Mouse (Mus musculus) frontal cortex, adult 2 months (tissue): ENCODE results near the gene Fblim1. TPM values are rescaled to one million over a fixed set of nuclear protein-coding genes. Genes with fewer than 3 reads are reported as not detected.
"Not testable (repeated sequence)": the region's sequence is repeated elsewhere in the genome, so short reads cannot be mapped to it uniquely, and the experiment has no call there.

Experiments
- DNase-seq, 2 experiments: peaks; one replicate each; pipeline ENCODE4 v3.0.0; 2022; ENCODE audit warnings: low spot score in 1 of 2; ENCODE audit errors: extremely low spot score in 1 of 2
- polyA plus RNA-seq: library from polyadenylated mRNA; depleted of rRNA; stranded (reverse); fragments of >200 nt; gene quantifications from 2 replicates; pipeline ENCODE4 v1.2.3, GENCODE M21; 2012

Fblim1 gene
- polyA plus RNA-seq, 1 experiment: 1.0 TPM

DNA sequence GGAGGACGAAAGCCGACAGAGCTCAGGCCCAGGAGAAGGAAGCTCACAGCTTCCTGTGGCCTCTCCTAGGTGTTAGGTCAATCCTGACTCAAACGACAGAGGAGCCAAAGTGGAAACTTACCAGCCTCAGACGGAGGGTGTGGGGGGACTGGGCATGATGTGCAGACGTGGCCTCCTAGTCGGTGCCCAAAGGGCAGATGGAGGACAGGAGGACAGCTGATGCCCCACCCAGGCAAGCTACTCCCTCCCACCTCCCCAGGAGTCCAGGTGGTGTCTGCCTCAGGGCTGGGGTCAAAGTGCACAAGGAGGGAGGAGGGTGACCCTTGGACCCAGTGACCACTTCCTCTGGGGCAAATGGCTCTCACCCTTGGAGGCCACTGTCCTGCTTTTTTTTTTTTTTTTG is 34.6 kb downstream of the Fblim1 start:
- DNase-seq: no peak

DNA sequence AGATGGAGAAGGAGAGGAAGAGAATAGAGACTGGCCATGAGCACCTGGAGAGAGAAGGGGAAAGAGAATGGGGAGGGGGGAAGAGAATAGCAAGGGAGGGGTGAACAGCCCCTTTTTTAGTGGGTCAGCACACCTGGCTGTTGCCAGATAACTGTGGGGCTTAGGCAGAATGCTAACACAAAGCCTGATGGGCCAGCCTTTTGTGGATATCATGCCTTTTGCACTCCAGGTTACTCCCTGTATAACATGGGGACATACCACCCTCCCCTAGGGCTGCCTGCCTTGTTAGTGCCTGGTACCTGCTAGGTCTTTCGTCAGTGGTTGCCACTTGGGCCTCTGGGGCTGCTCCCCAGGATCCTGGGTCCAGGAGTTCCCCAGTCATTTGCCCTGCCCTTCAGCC is 35.1 kb downstream of the Fblim1 start:
- no peak for DNase-seq

DNA sequence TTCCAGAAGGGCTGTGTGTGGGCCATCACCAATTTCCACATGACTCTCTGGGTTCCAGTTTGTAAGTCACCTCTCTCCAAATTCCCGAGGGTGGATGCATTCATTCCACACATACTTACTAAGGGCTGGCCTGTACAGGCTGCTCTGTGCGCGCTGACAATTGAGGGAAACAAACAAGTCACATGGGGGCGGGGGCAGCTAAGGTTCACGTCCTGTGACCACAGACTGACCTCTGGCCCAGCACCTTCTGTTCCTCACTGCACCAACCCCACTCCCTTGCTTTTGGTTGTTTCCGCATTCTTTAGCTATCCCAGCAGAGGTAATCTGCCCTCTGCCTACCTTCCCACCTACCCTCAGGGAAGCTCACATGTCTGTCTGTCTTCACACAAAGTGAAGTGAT is 35.9 kb downstream of the Fblim1 start:
- no peak for DNase-seq

DNA sequence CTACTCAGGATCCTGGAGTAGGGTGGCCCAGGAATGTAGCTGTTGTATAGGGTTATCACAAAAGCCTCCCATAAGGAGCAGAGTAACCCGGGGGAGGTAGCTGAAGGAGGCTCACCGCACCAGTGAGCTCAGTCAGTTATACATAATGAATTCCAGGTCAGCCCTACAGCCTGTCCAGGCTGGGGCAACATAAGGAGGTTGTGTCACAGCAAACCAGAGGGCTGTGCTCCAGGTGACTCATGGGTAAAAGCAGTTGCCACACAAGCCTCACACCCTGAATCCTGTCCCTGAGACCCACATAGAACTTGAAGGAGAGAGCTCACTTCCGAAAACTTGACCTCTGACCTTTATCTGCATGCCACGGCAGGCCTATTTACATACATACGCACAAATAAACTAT is 36.9 kb downstream of the Fblim1 start:
- DNase-seq: no peak

DNA sequence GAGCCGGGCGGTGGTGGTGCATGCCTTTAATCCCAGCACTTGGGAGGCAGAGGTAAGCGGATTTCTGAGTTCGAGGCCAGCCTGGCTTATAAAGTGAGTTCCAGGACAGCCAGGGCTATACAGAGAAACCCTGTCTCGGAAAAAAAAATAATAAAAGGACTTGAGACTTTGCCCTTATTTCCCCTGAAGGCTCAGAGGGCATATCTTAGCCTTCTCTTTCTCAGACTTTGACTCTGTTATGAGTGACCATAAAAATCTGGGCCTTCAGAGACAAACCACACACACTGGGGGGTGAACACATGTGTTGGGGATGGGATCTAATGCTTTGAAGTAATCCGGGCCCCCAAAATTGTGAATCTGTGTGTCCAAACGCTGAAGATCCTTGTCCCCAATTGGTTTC is 38.7 kb downstream of the Fblim1 start:
- DNase-seq: not testable (repeated sequence)

DNA sequence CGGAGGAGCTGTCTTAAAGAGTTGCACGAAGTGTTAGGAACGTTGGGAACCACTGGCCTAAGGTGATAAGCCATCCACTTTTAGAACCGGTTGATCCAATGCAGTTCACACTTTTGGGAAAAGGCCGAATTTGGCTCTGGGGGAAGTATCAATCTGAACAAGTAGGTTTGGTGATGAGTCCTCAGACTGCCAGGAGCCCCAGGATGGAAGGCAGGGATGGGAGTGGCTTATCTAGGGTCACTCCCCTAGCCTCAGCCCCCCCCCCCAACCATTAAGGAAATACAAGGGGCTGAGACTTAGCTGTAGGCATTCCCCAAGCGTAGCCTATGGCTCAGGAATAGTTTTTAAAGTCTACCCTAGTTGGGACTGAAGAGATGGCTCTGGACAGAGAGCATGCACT is 39.7 kb downstream of the Fblim1 start:
- no peak for DNase-seq

DNA sequence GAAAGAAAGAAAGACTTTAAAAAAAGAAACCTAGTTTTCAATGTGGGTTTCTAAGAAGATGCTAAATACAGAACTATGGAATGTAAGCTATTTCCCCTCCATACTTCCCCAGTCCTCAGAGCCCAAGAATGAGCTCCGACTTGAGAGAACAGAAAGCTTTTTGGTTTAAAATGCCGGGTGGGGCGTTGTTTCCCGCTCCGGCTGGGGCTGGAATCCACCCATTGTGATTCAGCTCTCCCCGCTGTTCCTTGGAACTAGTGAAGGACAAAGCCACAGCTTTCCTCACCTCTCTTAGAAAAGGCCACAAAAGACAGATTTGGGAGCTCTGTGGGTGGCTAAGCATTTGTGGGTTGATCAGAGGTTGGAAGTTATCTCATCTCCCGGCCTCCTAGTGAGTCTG is 40.6 kb downstream of the Fblim1 start:
- no peak for DNase-seq

DNA sequence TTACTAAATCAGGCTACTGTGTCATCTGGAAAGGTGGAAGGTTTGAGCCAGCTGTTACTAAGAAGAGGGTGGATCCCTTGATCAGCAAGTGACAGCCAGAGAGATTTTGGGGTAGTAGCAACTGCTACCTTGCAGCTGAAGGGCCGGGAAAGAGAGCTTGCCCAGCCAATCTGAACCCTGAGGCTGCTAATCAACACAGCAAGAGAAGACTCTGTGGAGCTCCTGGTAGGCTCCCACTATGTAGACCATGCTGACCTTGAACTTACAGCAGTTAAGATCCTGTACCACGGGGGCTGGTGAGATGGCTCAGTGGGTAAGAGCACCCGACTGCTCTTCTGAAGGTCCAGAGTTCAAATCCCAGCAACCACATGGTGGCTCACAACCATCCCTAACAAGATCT is 41.2 kb downstream of the Fblim1 start:
- DNase-seq: no peak

DNA sequence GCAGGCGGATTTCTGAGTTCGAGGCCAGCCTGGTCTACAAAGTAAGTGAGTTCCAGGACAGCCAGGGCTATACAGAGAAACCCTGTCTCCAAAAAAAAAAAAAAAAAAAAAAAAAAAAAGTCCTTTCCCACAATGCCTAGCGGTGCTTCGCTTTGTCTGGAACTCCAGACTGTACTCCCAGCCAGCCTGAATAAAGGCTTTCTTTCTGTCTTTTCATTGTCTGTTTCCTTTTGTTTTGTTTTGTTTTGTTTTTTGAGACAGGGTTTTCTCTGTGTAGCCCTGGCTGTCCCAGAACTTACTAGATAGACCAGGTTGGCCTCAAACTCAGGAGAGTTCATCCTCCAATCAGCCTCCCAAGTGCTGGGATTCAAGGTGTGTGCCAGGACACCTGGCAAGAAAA is 41.7 kb downstream of the Fblim1 start:
- no peak for DNase-seq

DNA sequence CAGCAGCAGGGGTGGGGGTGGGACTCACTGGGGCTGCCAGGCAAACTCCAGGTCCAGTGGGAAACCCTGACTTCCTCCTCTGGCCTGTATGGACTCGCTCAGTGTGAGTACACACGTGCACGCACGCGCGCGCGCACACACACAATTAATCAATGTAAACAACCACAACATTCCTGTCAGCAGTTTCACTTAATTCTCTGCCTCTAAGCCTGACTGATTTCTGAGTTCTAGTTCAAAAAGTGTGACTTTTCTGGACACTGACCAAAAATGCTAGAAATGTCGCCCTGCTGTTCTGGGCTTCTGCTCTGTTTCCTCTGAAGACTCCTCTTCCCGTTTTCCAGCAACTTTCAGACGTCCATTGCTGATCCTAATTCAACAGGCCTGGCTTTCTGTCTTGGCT is 43.6 kb downstream of the Fblim1 start:
- no peak for DNase-seq

DNA sequence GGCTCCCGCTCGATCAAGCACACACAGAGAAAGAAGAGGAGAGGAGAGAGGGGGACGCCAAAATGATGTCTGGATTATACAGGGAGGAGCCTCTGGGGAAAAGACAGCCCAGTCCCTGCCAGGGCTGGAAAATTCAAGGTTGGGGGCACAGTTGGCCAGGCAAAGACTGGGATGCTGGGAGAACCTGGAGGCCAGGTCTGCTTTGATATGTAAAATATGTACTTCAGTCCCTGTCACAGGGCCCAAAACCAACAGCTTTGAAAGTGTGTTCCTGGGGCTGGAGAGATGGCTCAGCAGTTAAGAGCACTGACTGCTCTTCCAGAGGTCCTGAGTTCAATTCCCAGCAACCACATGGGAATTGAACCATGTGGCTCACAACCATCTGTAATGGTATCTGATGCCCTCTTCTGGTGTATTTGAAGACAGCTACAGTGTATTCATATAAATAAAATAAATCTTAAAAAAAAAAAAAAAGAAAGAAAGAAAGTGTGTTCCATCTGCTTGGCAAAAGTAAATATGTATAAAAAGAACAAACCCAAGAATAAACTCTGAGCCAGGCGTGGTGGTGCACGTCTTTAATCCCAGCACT is 44.5 kb downstream of the Fblim1 start:
- not testable (repeated sequence) for DNase-seq

DNA sequence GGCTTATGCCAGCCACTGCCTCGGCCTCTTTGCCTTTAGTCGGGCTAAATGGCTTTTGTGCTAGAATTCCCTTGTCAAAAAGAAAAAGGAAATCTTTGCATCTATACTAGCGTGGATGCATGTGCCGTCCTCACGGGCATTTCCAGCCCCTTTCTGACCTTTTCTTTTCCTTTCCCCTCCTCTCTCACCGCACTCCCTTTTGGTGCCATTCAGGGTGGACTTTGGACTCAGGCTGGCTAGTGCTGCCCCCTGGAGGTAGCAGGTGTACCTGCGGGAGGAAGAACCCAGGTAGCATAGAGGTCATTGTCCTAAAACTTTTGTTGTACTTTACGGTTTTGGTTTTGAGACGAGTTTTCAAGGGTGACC is 46.0 kb downstream of the Fblim1 start:
- DNase-seq: peak in 1 of 2 experiments; percentile 86

DNA sequence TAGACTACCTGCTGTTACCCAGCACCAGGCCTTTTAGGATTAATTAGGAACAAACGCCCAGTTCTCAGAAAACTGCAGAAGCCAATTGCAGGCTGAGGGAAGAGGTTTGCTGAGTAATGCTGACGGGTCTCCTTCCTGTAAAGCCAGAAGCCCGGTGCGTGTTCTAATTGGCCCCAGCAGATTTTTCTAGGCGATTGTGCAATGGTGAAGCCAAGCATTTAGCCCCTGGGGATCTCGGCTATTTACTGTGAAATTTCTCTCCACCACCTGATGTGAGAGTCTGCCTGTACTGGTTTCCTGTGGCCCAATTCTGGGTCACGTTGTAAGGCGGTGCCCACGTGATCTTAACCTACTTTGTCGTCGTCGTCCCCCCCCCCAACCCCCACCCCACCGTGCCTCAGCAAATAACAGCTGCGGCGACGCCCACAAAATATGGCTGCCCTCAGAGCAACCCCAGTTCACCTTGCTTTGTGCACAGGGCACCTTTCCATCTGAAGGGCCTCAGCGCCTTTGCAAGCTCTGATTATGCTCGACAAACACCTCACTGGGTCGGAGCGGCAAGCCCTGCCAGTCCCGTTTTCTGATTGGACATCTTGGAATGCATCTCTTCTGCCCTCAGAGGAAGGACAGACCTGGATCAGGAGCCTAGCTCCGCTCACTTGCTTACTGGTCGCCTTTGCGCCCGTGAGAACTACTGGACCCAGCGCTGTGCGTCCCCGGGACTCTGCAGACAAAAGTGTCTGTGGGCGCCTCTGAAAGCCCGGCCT is 46.6 kb downstream of the Fblim1 start:
- peak; percentile 59 to 70 for DNase-seq

DNA sequence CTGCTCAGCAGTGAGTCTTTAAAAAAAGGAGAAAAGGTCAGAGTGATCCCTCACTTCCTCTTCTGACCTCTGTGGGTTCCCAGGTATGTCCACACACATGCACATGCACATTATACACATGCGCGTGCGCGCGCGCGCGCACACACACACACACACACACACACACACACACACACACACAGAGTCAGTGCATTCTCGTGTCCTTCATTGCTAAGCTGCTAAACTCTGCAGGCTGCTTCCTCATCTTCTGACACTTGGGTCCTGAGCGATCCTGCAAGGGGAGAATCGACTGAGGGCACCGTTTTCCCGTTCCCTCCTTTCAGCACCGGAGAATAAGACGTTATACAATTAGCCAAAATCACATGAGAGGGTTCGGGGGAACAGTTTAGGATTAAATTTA is 47.2 kb downstream of the Fblim1 start:
- no peak for DNase-seq

DNA sequence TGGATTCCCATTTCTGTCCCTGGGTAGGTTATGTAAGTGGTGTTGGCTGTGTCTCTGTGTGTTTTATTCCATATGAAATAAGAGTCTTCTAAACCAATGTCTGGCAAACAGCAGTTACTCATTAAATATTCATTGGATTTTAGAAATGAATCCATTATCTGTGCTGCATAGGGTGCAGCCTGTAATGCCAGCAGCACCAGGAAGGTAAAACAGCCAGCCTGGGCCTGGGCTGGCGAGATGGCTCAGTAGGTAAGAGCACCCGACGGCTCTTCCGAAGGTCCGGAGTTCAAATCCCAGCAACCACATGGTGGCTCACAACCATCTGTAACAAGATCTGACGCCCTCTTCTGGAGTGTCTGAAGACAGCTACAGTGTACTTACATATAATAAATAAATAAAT is 49.7 kb downstream of the Fblim1 start:
- not testable (repeated sequence) for DNase-seq

DNA sequence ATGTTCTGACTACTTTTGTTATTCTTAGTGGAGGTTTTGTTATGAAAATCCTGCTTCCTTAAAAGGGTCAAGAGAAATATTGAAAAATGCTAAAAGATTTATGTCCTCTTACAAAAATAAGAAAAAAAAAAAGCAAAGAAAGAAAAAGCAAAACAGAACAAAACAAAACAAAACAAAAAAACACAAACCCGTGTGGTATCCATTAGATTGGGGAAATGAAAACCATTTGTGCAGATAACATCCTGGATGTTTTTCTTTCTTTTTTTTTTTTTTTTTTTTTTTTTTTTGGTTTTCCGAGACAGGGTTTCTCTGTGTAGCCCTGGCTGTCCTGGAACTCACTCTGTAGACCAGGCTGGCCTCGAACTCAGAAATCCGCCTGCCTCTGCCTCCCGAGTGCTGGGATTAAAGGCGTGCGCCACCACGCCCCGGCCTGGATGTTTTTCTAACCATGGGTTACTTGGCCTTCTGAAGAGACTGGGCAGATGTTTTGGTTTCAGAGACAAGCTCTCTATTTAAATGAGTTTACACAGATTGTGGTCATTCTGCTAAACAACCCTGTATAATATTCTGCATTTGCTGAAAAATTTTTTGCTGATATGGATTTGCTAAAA is 51.5 kb downstream of the Fblim1 start:
- DNase-seq: not testable (repeated sequence)

DNA sequence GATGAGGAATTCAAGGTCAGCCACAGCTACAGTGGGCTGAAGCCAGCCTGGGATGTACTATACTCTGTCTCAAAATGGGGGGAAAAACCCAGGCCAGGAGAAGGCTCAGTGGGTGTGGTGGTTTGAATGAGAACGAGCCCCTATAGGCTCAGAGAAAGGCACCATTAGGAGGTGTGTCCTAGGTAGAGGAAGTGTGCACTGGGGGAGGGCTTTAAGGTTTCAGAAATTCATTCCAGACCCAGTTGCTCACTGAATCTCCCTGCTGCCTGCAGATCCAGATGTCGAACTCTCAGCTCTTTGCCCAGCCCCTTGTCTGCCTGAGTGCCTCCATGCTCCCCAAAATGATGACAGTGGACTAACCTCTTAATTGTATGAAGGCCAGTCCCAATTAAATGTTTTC is 53.4 kb downstream of the Fblim1 start:
- DNase-seq: no peak

DNA sequence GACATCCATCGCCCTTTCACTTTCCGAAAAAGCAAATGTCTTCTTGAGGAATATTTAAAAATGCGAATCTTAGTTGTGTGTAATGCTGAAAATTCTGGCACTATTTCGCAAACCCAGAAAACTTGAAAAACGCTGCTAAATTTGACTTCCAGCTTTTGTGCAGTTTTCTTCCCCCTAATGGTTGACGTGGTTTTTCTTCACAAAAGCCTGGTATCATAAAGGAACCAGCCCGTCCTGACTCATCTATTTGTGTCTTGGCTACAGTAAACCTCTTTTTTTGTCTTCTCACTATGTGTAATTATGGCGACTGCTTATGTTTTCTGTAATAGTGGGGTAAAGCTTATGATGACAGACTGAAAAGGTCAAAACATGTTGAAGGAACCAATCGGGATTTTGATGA is 58.6 kb downstream of the Fblim1 start:
- DNase-seq: peak in 1 of 2 experiments; percentile 38

DNA sequence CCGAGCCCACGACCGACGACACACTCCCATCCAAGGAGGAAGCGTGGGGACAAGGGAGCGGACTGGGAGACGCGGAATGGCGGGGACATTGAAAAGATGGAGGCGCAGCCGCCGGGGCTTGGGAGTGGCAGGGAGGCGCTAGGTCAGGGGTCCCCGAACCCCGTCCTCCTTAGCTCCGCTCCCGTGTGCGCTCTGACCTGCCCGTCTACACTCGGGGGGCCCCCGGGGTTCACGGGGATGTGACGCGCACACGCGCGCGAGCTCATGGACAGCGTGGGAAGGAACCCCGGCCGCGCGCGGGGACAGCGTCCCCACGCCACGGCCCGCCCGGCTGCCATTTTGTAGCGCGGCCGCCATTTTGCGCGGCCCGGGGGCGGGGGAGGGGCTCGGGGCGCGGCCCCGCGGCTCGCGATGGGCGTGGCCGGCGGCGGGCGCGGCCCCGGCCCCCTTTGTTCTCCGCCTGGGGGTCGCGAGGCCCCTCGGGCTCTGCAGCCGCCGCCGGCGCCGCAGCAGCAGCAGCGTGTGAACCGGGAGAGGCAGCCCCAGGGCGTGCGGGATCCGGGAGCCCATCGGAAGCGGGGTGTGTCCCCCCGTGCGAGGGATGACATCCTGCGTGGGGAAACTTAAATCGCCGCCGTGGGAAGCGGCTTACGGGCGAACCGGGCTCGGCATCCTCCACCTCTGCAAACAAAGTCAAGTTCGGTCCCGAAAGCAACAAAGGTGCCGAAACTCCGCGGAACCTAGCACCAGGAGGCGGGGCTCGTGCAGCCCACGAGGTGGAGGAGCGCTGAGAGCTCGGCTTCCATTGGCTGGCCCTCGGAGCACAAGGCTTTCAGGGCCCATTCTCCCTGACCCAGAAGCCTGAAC is 59.3 kb downstream of the Fblim1 start:
- DNase-seq: peak; percentile 74 to 89

DNA sequence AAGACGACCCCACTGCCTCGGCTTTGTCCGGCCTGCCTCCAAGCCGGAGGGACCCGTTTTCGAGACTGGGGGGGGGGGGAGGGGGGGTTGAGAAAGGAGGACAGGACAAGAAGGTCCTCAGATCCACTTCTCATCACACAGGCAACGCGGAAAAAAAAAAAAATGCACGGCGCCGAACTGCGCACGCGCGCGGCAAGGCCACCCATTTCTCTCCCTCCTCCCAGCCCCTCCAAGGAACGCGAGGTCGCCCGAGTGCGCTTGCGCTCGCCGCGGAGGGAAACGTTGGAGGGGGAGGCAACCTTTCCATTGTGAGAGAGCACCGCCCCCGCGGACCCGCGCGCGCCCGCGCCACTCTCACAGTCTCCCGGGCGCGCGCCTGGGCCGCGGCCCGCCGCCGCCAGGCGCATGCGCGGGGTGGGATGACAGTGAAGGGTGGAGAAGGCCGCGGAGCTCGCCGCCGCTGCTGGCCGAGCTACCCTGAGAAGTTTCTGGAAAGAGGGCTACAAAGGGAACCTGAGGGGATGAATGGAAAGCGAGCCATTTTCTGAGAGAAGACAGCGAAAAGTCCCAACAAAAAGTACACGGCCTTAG is 60.1 kb downstream of the Fblim1 start:
- DNase-seq: peak; percentile 97 to 100
